Mouse (Mus musculus): ENCODE results near the gene AC161166.1.

AC161166.1 gene

DNA sequence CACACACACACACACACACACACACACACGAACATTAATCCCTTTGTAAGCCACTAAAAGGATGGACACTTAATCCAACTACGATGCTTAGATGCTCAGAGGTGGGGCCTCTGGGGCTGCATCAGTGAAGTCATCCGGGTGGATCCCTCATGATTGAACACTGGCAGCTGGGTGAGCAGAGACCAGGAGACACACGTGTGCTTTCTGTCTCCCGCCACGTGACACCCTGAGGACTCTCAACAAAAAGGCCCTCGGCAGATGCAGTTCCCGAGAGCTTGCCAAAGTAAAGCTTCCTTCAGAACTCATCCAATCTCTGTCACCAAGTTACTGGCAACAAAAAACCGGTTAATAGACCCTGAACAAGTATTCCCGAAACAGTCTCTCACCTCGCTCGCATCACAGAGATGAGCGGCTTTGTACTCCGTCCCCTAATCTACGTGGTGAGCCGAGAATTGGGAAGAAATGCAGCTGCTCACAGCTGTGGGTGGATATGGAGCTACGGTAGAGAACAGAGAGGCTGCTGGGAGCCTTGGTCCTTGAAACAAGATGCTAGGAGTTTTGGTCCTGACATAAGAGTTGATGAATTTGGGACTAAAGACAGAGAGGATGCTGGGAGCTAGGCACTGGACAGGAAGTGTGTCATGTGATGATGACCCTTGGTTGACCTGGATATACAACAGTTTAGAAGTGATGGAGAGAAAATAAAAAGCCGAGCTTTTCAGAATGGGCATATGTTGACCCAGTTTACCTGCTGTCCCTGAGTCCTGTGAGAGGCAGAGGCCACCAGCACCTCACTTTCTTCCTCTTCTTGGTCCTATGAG, 31.9 kb downstream of the AC161166.1 start:
- TF ChIP-seq GATA4 (IDR thresholded peaks at IDR 0.05; ENCODE audit: insufficient replicate concordance, low read length), result no peak

DNA sequence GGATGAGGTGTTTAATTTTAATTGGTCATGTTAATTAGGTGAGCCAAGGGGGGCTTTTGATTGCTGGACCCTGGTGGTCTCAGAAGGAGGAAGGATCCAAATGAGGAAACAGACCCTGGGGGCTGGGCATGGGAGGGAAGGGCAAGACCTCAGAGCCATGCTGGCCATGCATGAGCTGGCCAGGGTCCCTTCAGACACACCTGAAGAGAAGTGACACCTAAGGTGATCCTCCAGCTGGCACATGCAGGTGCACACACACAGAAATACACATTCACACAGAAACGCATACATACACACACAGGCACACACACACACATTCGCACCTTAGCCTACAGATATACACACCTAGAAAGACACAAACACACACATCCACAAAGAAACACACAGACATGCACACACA, 32.6 kb downstream of the AC161166.1 start:
- no peak for TF ChIP-seq GATA4 (IDR thresholded peaks at IDR 0.05; ENCODE audit: insufficient replicate concordance, low read length)

DNA sequence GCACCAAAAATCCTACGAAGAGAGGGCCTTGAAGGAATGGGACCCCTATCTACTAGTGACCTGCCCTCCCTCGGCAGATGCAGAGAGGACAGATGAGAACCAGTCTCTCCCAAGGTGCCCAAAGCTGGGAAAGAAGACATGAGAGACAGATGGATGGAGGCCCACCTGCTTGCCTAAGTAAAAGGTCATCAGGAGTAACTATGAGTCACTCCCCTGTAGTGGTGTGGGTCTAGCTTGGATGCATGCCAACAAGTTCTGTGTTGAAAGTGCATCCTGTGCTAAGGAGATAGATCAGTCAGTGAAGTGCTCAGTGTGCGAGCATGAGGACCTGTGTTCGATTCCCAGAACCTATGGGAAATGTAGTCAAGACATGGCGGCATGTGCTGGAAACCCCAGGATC, 33.3 kb downstream of the AC161166.1 start:
- no peak for TF ChIP-seq GATA4 (IDR thresholded peaks at IDR 0.05; ENCODE audit: insufficient replicate concordance, low read length)

- TF ChIP-seq GATA4 (IDR thresholded peaks at IDR 0.05; ENCODE audit: insufficient replicate concordance, low read length), result no peak
Measured at GRCm38 (mm10) chr7:24476856-24477255, 35.4 kb downstream of the AC161166.1 start.

GRCm38 (mm10) chr7:24476338-24476737, 35.9 kb downstream of the AC161166.1 start:
- TF ChIP-seq GATA4 (IDR thresholded peaks at IDR 0.05; ENCODE audit: insufficient replicate concordance, low read length), result no peak

DNA sequence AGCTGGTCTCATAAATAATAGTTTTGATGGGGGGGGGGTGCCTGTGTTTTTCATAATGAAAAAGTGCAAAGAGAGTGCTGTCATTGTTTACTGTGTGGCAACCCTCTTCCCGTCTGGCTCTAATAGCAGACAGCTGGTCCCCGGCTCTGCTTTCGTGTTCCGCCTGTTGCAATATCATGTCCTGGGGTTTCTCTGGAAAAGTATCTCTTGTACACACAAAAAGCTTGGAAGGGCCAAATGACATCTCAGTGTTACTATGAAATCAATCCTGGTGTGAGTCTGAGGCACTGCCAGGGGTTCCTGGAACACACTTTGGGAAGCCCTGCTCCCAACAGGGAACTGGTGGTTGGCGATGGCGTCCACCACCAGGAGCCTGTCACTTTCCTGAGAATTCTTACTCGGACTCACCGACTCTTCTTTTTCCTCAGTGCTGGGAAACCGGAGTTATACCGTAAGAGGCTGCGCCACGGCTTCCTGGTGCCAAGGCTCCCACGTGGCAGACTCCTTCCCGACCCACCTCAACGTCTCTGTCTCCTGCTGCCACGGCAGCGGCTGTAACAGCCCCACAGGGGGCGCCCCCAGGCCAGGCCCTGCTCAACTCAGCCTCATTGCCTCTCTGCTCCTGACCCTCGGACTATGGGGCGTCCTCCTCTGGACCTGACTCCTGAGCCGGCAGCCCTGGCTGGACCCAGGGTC, 37.3 kb downstream of the AC161166.1 start:
- no peak for TF ChIP-seq GATA4 (IDR thresholded peaks at IDR 0.05; ENCODE audit: insufficient replicate concordance, low read length)

DNA sequence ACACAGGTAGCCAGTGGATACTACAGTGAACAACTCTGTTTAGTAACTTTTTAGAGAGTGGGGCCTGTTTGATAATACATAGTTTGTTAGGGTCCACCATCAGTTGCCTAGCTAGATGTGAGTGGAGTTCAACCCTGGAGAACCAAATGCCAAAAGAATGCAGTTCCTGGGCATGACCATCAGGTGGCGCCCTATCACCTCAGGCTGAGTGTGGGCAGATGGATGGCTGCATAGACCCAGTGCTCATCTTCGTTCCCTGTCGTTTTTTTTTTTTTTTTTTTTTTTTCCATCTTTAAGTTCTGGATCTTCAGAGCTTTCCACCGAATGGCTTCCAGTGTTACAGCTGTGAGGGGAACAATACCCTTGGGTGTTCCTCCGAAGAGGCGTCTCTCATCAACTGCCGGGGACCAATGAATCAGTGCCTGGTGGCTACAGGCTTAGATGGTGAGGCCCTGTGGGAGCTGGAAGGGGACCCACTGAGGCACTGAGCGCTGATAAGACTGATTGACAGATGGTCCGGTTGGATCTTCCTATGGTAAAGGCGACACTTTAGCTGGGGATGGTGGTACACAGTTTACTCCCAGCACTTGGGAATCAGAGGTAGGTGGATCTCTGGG, 38.2 kb downstream of the AC161166.1 start:
- TF ChIP-seq GATA4 (IDR thresholded peaks at IDR 0.05; ENCODE audit: insufficient replicate concordance, low read length), result no peak

GRCm38 (mm10) chr7:24472937-24473336, 39.3 kb downstream of the AC161166.1 start:
- no peak for TF ChIP-seq GATA4 (IDR thresholded peaks at IDR 0.05; ENCODE audit: insufficient replicate concordance, low read length)

DNA sequence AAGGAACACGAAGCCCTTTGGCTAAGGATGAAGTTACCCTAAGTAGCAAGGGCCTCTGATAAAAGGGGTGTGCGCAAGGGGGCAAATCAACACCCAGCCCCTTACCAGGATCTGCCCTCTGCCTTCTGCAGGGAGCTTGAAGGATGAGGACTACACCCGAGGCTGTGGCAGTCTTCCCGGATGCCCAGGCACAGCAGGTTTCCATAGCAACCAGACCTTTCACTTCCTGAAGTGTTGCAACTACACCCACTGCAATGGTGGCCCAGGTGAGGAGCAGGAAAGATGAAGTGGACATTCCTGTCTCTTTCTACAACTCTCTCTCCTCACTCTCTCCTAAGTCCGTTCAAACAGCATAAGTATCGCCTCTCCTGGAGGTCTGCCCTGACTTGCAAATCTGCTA, 39.8 kb downstream of the AC161166.1 start:
- no peak for TF ChIP-seq GATA4 (IDR thresholded peaks at IDR 0.05; ENCODE audit: insufficient replicate concordance, low read length)

GRCm38 (mm10) chr7:24470356-24470755, 41.9 kb downstream of the AC161166.1 start:
- no peak for TF ChIP-seq GATA4 (IDR thresholded peaks at IDR 0.05; ENCODE audit: insufficient replicate concordance, low read length)

DNA sequence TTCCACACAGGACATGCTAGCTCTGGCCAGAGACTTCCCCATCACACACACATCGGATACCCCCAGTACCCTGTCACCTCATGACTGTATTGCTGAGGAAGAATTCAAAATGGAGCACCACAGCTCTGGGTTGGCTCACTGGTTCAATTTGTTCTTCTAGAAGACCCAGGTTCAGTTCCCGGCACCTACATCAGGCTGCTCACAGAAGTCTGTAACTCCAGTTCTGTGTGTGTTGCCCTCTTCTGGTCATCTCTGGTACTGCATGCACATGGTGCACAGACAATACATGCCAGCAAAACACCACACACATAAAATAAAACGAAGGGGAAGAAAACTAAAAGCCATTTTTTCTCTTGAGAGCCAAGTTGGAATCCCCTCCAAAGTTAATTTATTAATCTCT, 43.1 kb downstream of the AC161166.1 start:
- no peak for TF ChIP-seq GATA4 (IDR thresholded peaks at IDR 0.05; ENCODE audit: insufficient replicate concordance, low read length)

DNA sequence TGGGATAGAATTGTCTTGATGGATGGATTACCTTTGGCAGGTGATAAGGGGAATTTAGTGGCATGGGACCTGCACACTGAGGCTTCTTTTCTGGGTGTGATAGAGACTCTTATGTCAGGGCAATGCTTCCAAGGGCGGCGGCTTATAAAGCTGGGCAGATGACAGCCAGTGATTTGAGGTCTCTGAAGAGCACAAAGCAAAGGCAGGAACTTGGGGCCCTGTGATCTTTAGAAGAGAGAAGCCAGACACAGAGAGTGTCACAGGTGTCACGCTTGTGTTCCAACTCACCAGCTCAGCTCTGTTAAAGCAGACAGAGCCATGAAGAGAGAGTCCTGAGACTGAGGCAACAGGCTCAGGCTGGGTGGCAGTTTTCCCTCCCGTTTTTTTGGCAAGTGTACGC, 44.4 kb downstream of the AC161166.1 start:
- TF ChIP-seq GATA4 (IDR thresholded peaks at IDR 0.05; ENCODE audit: insufficient replicate concordance, low read length), result no peak

GRCm38 (mm10) chr7:24466835-24467234, 45.4 kb downstream of the AC161166.1 start:
- no peak for TF ChIP-seq GATA4 (IDR thresholded peaks at IDR 0.05; ENCODE audit: insufficient replicate concordance, low read length)

DNA sequence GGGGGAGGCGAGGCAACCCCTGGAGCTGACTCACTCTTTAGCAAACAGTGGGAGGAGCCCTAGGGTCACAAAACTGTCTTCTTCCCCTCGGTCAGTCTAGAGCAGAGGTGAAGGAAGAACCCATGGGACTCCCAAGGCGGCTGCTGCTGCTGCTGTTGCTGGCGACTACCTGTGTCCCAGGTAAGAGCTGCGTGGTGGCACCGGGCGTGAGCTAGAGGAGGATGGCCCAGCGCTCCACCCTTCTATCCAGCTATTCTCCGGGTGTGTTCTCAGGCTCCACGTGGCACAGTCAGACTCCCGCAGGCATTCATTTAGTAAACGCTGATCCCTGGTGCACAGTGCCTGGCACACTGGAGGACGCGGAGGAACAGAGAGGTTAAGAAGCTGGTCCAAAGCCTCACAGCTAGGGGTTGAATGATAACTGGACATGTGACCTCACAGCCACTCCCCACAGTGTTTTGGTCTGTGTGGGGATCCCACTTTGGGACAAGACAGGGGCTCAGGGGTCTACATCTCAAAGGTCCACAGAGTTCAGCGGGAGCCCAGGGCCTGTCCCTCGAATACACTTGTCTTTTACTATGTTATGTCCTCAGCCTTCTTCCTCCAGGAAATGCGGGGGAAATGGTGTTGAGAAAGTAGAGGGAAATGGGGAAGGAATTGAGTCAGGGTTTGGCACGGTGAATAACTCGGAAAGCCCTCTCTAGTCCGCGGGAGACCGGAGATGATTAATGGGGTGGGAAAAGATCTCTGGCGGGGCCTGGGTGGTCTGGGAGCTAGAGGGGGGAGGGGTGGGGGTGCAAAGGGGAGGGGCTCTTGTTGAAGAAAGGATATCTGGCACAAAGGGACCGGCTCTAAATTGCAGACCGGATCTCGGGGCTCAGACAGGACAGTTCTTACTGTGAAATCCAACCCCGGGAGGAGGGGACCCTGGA, 49.6 kb downstream of the AC161166.1 start, which contains the start of gene Plaur:
TSS of gene Plaur (plus strand) at position 97 of the 932 bp plus-strand sequence.
- no peak for TF ChIP-seq GATA4 (IDR thresholded peaks at IDR 0.05; ENCODE audit: insufficient replicate concordance, low read length)
